Mouse (Mus musculus) kidney, adult 2 months (tissue): Measurements from ENCODE around the gene Oaf. TPM values are rescaled to one million over a fixed set of nuclear protein-coding genes. Genes with fewer than 3 reads are reported as not detected.

Experiments
- DNase-seq: peaks from one replicate; pipeline ENCODE4 v3.0.0; 2021
- H3K27ac ChIP-seq: fragments of 200-500 bp; 2 replicates; pipeline ENCODE4 v1.5.1; 2012; ENCODE audit warnings: low read depth, low read length, control low read depth, inconsistent platforms; ENCODE audit not compliant: insufficient read depth
- H3K27me3 ChIP-seq: fragments of 200-500 bp; replicated peaks from 2 replicates; pipeline ENCODE4 v1.6.1; 2012; ENCODE audit warnings: mild to moderate bottlenecking, moderate library complexity, low read length, inconsistent platforms; ENCODE audit not compliant: control insufficient read depth, insufficient read depth
- H3K36me3 ChIP-seq: fragments of 200-500 bp; 2 replicates; pipeline ENCODE4 v1.6.1; 2012; ENCODE audit warnings: mild to moderate bottlenecking, moderate library complexity, low read length, inconsistent platforms; ENCODE audit not compliant: control insufficient read depth, insufficient read depth
- H3K4me1 ChIP-seq: fragments of 200-500 bp; 2 replicates; pipeline ENCODE4 v1.6.1; 2011; ENCODE audit warnings: low read length; ENCODE audit not compliant: control insufficient read depth, insufficient read depth
- H3K4me3 ChIP-seq: fragments of 200-500 bp; 2 replicates; pipeline ENCODE4 v1.5.1; 2011; ENCODE audit warnings: mild to moderate bottlenecking, low read depth, low read length, control low read depth; ENCODE audit not compliant: insufficient read depth
- CTCF ChIP-seq: fragments of 200-500 bp; conservative IDR thresholded peaks from 2 replicates; pipeline ENCODE4 v1.5.1; 2011; ENCODE audit warnings: low read depth, mild to moderate bottlenecking, control low read depth, low read length, moderate library complexity, mixed read lengths; ENCODE audit not compliant: insufficient read depth, insufficient read length
- POLR2A ChIP-seq: fragments of 200-500 bp; IDR thresholded peaks from one replicate; pipeline ENCODE4 v1.6.1; 2011; ENCODE audit warnings: low read depth, low read length, control low read depth
- WGBS: fragments of 180-500 bp; shearing (Covaris S2); methylation state at CpG from one replicate; pipeline ENCODE4 v1.1.7; 2018; 5-methylcytosine and 5-hydroxymethylcytosine counted together
- polyA plus RNA-seq: library from polyadenylated mRNA; depleted of rRNA; stranded (reverse); fragments of >200 nt; gene quantifications from 2 replicates; pipeline ENCODE4 v1.2.3, GENCODE M21; 2012; rRNA removed

The Oaf gene
- polyA plus RNA-seq, 1 experiment = 61.1 TPM

- TF ChIP-seq CTCF = no peak
- TF ChIP-seq POLR2A = no peak
- WGBS = 62% methylated on average over 7 of the region's 7 CpGs
- DNase-seq = no peak
Measured at GRCm38 (mm10) chr9:43178172-43178571, 61.5 kb downstream of the Oaf start.

More at GRCm38 (mm10) chr9:43178172-43178571, 61.5 kb downstream of the Oaf start:
- Histone ChIP-seq H3K27ac (no peak overlapping the region), H3K36me3 (no peaks in the 10 kb centered on the region), H3K4me3 (no peak overlapping the region), H3K4me1 (no peaks in the 10 kb centered on the region), H3K27me3 (no peaks in the 10 kb centered on the region)

Other genes with a start within 250 kb of the Oaf start
- gene Arhgef12, start 132.7 kb downstream of the Oaf start, polyA plus RNA-seq = 47.6 and 48.0 TPM in 2 replicates
- 12.4 and 13.2 TPM in 2 replicates for gene Tmem136, start 123.3 kb downstream of the Oaf start, polyA plus RNA-seq
- gene Pou2f3, start 29.5 kb downstream of the Oaf start, polyA plus RNA-seq = 0.14 and 0.22 TPM in 2 replicates
- gene Trim29, start 70.9 kb upstream of the Oaf start, polyA plus RNA-seq = 0.74 and 1.4 TPM in 2 replicates